Mouse (Mus musculus) left cerebral cortex, adult 2 months (tissue): ENCODE measurements at regions not wholly inside any gene's neighbourhood (a gene's known extent, or its start where the extent isn't known, plus 50 kb on each side); places are given as distances from the start of the nearest gene placed in this dataset.

Experiments
- DNase-seq, 2 experiments: peaks; one replicate each; pipeline ENCODE4 v3.0.0; 2021 to 2022; ENCODE audit warnings: low spot score in 2 of 2, mixed read lengths in 1 of 2; ENCODE audit errors: extremely low spot score in 1 of 2
- H3K27ac ChIP-seq: fragments of 200-600 bp; 2 replicates; pipeline ENCODE4 v1.8.1; 2022
- H3K4me3 ChIP-seq: fragments of 200-600 bp; 2 replicates; pipeline ENCODE4 v1.8.1; 2022
- CTCF ChIP-seq: fragments of 200-600 bp; IDR thresholded peaks from 2 replicates; pipeline ENCODE4 v1.8.1; 2022; ENCODE audit warnings: antibody characterized with exemption, mild to moderate bottlenecking, moderate library complexity
- intact Hi-C: fragments of 180-260 bp; cut with DNase I; formaldehyde crosslinking; loops from one replicate; pipeline ENCODE4 v1.15.1; 2025

GRCm38 (mm10) chr12:42369029-42369577 is 882.9 kb upstream of the Lrrn3 start:
- no peak for TF ChIP-seq CTCF
- no peak for DNase-seq
- Histone ChIP-seq H3K4me3 (no peak overlapping the region), H3K27ac (no peak overlapping the region)
- intact Hi-C loops: no loop called here

DNA sequence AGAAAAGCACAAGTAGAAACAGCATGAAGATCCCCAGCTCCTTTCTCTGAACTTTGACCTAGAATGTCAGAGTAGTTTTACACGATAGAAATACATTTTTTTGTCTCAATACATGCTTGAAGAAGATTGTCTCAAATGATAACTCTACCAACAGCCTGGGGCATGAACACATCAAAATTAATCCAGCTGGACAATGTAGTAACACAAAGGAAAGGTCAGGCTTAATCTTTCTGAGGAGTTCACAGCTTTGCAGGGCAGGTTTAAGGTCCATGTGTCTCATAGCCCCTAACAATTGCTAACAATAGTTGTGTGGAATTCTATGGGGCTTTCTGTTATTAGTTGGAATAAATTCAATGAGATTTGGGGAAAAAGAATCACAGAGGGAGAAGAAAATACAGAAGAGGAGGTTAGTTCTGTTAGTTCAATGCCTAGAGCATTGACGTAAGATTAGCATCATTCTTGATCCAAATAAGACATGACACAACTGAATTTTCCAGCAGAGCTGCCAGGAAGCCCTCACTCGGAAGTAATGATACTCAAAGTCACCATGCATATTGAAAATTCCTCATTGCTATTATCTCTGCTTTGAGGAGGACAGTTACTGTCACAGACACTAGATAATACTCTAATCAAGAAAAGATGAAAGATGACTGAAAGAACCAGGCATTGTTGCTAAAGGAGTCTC is 852.9 kb upstream of the Lrrn3 start:
- Histone ChIP-seq H3K27ac (no peak overlapping the region), H3K4me3 (no peak overlapping the region)
- TF ChIP-seq CTCF: no peak
- intact Hi-C loops: no loop called here
- no peak for DNase-seq

- Histone ChIP-seq H3K4me3 (no peak overlapping the region), H3K27ac (no peak overlapping the region)
- no peak for DNase-seq
- intact Hi-C loops: no loop called here
- no peak for TF ChIP-seq CTCF
Measured at GRCm38 (mm10) chr12:42306429-42306828, 820.2 kb upstream of the Lrrn3 start.

- Histone ChIP-seq H3K27ac (no peak overlapping the region), H3K4me3 (no peak overlapping the region)
- no peak for TF ChIP-seq CTCF
- no peak for DNase-seq
- intact Hi-C loops: no loop called here
Measured at GRCm38 (mm10) chr12:42277241-42278032, 791.2 kb upstream of the Lrrn3 start.

- H3K27ac ChIP-seq: no peak overlapping the region
- H3K4me3 ChIP-seq: no peak overlapping the region
- no peak for TF ChIP-seq CTCF
- intact Hi-C loops: no loop called here
- no peak for DNase-seq
Measured at GRCm38 (mm10) chr12:42250410-42250809, 764.2 kb upstream of the Lrrn3 start.

DNA sequence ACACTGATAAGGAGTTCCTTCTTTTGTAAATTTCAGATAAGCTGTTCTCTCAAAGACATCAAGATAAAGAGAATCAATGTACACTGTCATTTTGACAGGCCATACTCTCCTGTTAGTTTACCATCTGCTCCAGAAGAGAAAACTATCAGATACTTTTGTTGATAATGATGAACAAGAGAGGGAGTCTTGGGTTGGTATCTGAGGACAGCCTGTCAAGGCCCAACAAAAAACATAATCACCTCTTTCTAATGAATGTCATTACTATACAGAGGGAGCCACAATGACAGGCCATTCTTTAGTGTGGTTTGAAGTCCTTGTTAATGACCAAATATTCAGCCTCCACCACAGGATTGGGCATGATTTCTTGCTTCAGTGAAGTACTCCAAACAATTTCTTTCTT is 743.0 kb upstream of the Lrrn3 start:
- DNase-seq: no peak
- TF ChIP-seq CTCF: no peak
- H3K4me3 ChIP-seq: no peak overlapping the region
- no peak overlapping the region for H3K27ac ChIP-seq
- intact Hi-C loops: no loop called here

GRCm38 (mm10) chr12:42181646-42182045 is 695.4 kb upstream of the Lrrn3 start:
- intact Hi-C loops: no loop called here
- no peak overlapping the region for H3K4me3 ChIP-seq
- no peak for DNase-seq
- H3K27ac ChIP-seq: no peak overlapping the region
- TF ChIP-seq CTCF: no peak

DNA sequence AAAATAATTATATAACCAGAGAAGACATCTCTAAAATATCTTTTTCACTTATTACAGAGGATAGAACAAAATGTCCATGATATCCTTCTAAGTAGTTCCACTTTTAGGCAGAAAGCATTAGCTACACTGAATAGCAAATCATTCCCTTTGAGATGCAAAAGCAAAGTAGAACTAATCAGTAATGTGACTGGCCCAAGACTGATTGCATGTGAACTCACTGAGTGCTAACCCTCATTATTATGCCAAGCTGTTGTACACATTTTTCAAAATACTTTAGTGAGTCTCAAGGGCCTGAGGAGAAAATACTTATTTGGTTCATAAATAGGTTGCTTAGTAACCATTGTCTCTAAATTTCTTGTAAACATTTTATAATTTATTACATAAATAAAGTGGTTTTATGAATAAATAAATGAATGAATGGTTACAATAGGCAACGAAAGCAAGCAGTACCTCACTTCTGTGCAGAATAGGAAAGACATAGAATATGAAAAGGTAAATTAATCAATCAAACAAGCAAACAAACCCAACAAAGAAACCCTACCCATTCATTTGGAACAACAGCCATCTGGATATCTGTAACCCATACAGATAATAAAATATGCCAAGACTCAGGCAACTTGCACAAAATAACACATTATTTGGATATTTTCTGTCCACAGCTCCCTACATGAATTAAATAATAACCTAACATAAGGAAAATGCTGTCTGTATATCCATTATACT is 693.9 kb upstream of the Lrrn3 start:
- intact Hi-C loops: no loop called here
- no peak for TF ChIP-seq CTCF
- no peak for DNase-seq
- H3K27ac ChIP-seq: no peak overlapping the region
- no peak overlapping the region for H3K4me3 ChIP-seq

DNA sequence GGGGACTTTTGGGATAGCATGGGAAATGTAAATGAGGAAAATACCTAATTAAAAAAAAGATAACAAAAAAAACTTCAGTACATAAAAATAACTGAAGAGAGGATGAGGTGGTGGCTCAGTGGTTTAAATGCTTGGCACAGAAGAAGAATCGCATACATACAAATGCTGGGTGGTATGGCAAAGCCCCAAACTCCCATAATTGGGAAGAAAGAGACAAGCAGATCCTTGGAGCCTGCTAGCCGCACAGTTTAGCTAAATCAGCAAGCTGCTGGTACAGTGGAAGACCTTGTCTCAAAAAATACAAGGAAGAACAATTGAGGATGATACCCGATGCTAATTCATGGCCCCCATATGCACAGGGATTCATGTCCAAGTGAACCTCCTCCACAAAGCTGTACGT is 661.7 kb upstream of the Lrrn3 start:
- no peak for DNase-seq
- intact Hi-C loops: no loop called here
- Histone ChIP-seq H3K4me3 (no peak overlapping the region), H3K27ac (no peak overlapping the region)
- TF ChIP-seq CTCF: no peak

- intact Hi-C loops: no loop called here
- no peak overlapping the region for H3K4me3 ChIP-seq
- no peak for DNase-seq
- no peak overlapping the region for H3K27ac ChIP-seq
- no peak for TF ChIP-seq CTCF
Measured at GRCm38 (mm10) chr12:42138694-42139442, 652.6 kb upstream of the Lrrn3 start.

DNA sequence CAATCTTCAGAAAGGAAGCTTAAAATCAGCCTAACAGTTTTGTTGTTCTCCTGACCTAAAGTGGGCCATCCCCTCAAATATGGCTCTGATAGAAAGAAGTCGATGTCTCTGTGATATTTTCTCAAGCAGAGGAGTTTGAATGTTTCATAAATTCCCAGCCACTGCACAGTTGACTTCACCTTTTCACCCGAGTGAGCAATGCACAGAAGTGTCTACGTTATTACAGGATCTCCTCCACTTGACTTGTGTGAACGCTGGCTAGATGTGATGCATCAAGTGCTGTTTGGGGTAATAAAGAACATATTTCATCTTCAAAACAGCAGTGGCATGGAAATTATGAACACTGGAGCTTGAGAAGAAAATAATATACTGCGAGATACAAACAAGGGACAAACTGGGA is 651.9 kb upstream of the Lrrn3 start:
- peak overlapping the region; percentile 36; the same call in 1 of the 2 replicates for H3K27ac ChIP-seq
- H3K4me3 ChIP-seq: no peak overlapping the region
- intact Hi-C loops: no loop called here
- no peak for TF ChIP-seq CTCF
- no peak for DNase-seq
